Mouse (Mus musculus) neural tube, embryonic 11.5 days (tissue): Measurements from ENCODE around the gene Alox12e. TPM values are rescaled to one million over a fixed set of nuclear protein-coding genes. Genes with fewer than 3 reads are reported as not detected.

Experiments
- ATAC-seq: fragments of 200-750 bp; cut with Nextera tagmentation; 2 replicates; pipeline ENCODE4 v1.8.0; 2017; ENCODE audit warnings: moderate number of reproducible peaks, mild to moderate bottlenecking, moderate TSS enrichment, moderate library complexity; ENCODE audit not compliant: insufficient read depth, low FRiP score, low TSS enrichment
- DNase-seq: peaks from one replicate; pipeline ENCODE4 v3.0.0-alpha.2; 2015; ENCODE audit warnings: low spot score
- H3K27ac ChIP-seq: fragments of 300-500 bp; sonication (generic); 2 replicates; pipeline ENCODE4 v1.5.1; 2014; ENCODE audit warnings: low read depth, mild to moderate bottlenecking, low read length
- H3K27me3 ChIP-seq: fragments of 300-500 bp; sonication (generic); 2 replicates; pipeline ENCODE4 v1.6.1; 2014; ENCODE audit warnings: mild to moderate bottlenecking, low read length, mixed read lengths; ENCODE audit not compliant: control insufficient read depth, insufficient read depth
- H3K36me3 ChIP-seq: fragments of 300-500 bp; sonication (generic); 2 replicates; pipeline ENCODE4 v1.6.1; 2014; ENCODE audit warnings: mild to moderate bottlenecking, low read length, moderate library complexity, mixed read lengths; ENCODE audit not compliant: control insufficient read depth, insufficient read depth
- H3K4me1 ChIP-seq: fragments of 300-500 bp; sonication (generic); 2 replicates; pipeline ENCODE4 v1.6.1; 2014; ENCODE audit warnings: low read length, mixed read lengths; ENCODE audit not compliant: control insufficient read depth, insufficient read depth
- H3K4me2 ChIP-seq: fragments of 300-500 bp; sonication (generic); 2 replicates; pipeline ENCODE4 v1.6.1; 2014; ENCODE audit warnings: low read depth, mild to moderate bottlenecking, moderate library complexity
- H3K4me3 ChIP-seq: fragments of 300-500 bp; sonication (generic); 2 replicates; pipeline ENCODE4 v1.5.1; 2014; ENCODE audit warnings: low read depth, low read length
- H3K9ac ChIP-seq: fragments of 300-500 bp; sonication (generic); 2 replicates; pipeline ENCODE4 v1.6.1; 2014; ENCODE audit warnings: mild to moderate bottlenecking, low read length
- H3K9me3 ChIP-seq: fragments of 300-500 bp; sonication (generic); 2 replicates; pipeline ENCODE4 v1.6.1; 2016; ENCODE audit warnings: low read length; ENCODE audit not compliant: control insufficient read depth
- WGBS: fragments of 180-500 bp; shearing (Covaris S2); extraction: QIAGEN DNeasy Blood & Tissue Kit; methylation state at CpG from one replicate; pipeline ENCODE4 v1.1.7; 2014; 5-methylcytosine and 5-hydroxymethylcytosine counted together
- polyA plus RNA-seq: library from polyadenylated mRNA; unstranded; fragments of >200 nt; fragmentation: Nextera tagmentation; extraction: Ambion mirVana; gene quantifications from 2 replicates; pipeline ENCODE4 v1.2.1, GENCODE M21; 2014

The Alox12e gene
- polyA plus RNA-seq, 1 experiment from 2014 or later: not detected

- no peak overlapping the region for H3K9ac ChIP-seq
- H3K4me1 ChIP-seq: no peaks in the 10 kb centered on the region
- no peaks in the 10 kb centered on the region for H3K27me3 ChIP-seq
- no peak overlapping the region for H3K27ac ChIP-seq
- H3K4me3 ChIP-seq: no peak overlapping the region
- no peak overlapping the region for H3K4me2 ChIP-seq
- DNase-seq: no peak
- H3K36me3 ChIP-seq: no peaks in the 10 kb centered on the region
- WGBS: 63% methylated on average over 12 of the region's 12 CpGs
- no peak for ATAC-seq
- no peaks in the 10 kb centered on the region for H3K9me3 ChIP-seq
Measured at GRCm38 (mm10) chr11:70297836-70298454, 24.5 kb downstream of the Alox12e start.

- WGBS: 63% methylated on average over 4 of the region's 4 CpGs
- Histone ChIP-seq H3K4me2 (no peak overlapping the region), H3K9ac (no peak overlapping the region), H3K4me1 (no peaks in the 10 kb centered on the region), H3K27ac (no peak overlapping the region), H3K27me3 (no peaks in the 10 kb centered on the region), H3K9me3 (no peaks in the 10 kb centered on the region), H3K36me3 (no peaks in the 10 kb centered on the region), H3K4me3 (no peak overlapping the region)
- ATAC-seq (no peak), DNase-seq (no peak)
Measured at GRCm38 (mm10) chr11:70297405-70297804, 25.0 kb downstream of the Alox12e start.

GRCm38 (mm10) chr11:70293881-70294280 is 28.5 kb downstream of the Alox12e start:
- no peak overlapping the region for H3K9ac ChIP-seq
- H3K36me3 ChIP-seq: no peaks in the 10 kb centered on the region
- no peaks in the 10 kb centered on the region for H3K4me1 ChIP-seq
- no peak for ATAC-seq
- H3K27ac ChIP-seq: no peak overlapping the region
- H3K9me3 ChIP-seq: no peaks in the 10 kb centered on the region
- DNase-seq: no peak
- H3K4me2 ChIP-seq: no peak overlapping the region
- 89% methylated on average over 6 of the region's 6 CpGs for WGBS
- no peaks in the 10 kb centered on the region for H3K27me3 ChIP-seq
- no peak overlapping the region for H3K4me3 ChIP-seq

GRCm38 (mm10) chr11:70291235-70291634 is 31.2 kb downstream of the Alox12e start:
- Histone ChIP-seq H3K27ac (no peak overlapping the region), H3K9me3 (no peaks in the 10 kb centered on the region), H3K27me3 (no peaks in the 10 kb centered on the region), H3K4me2 (no peak overlapping the region), H3K36me3 (no peaks in the 10 kb centered on the region), H3K4me1 (no peaks in the 10 kb centered on the region), H3K9ac (no peak overlapping the region), H3K4me3 (no peak overlapping the region)
- DNase-seq (no peak), ATAC-seq (no peak)
- WGBS: 89% methylated on average over 6 of the region's 6 CpGs

GRCm38 (mm10) chr11:70289236-70289635 is 33.2 kb downstream of the Alox12e start:
- WGBS: 55% methylated on average over 6 of the region's 6 CpGs
- no peaks in the 10 kb centered on the region for H3K36me3 ChIP-seq
- no peak overlapping the region for H3K4me2 ChIP-seq
- no peak for ATAC-seq
- H3K27me3 ChIP-seq: no peaks in the 10 kb centered on the region
- H3K27ac ChIP-seq: no peak overlapping the region
- H3K4me1 ChIP-seq: no peaks in the 10 kb centered on the region
- no peak overlapping the region for H3K4me3 ChIP-seq
- H3K9me3 ChIP-seq: no peaks in the 10 kb centered on the region
- DNase-seq: no peak
- no peak overlapping the region for H3K9ac ChIP-seq

GRCm38 (mm10) chr11:70288102-70288501 is 34.3 kb downstream of the Alox12e start:
- ATAC-seq (no peak), DNase-seq (no peak)
- no peak overlapping the region for H3K4me2 ChIP-seq
- no peak overlapping the region for H3K4me3 ChIP-seq
- H3K4me1 ChIP-seq: no peaks in the 10 kb centered on the region
- no peaks in the 10 kb centered on the region for H3K36me3 ChIP-seq
- no peaks in the 10 kb centered on the region for H3K9me3 ChIP-seq
- 88% methylated on average over 10 of the region's 10 CpGs for WGBS
- no peak overlapping the region for H3K9ac ChIP-seq
- no peaks in the 10 kb centered on the region for H3K27me3 ChIP-seq
- no peak overlapping the region for H3K27ac ChIP-seq

GRCm38 (mm10) chr11:70285686-70286085 is 36.7 kb downstream of the Alox12e start:
- Histone ChIP-seq H3K36me3 (no peaks in the 10 kb centered on the region), H3K4me2 (no peak overlapping the region), H3K27me3 (no peaks in the 10 kb centered on the region), H3K4me1 (no peaks in the 10 kb centered on the region), H3K4me3 (no peak overlapping the region), H3K27ac (no peak overlapping the region), H3K9me3 (no peaks in the 10 kb centered on the region), H3K9ac (no peak overlapping the region)
- DNase-seq (no peak), ATAC-seq (no peak)
- WGBS: 77% methylated on average over 5 of the region's 5 CpGs

GRCm38 (mm10) chr11:70284757-70285156 is 37.7 kb downstream of the Alox12e start:
- no peak for ATAC-seq
- Histone ChIP-seq H3K27me3 (no peaks in the 10 kb centered on the region), H3K9me3 (no peaks in the 10 kb centered on the region), H3K4me2 (no peak overlapping the region), H3K36me3 (no peaks in the 10 kb centered on the region), H3K27ac (no peak overlapping the region), H3K4me1 (no peaks in the 10 kb centered on the region), H3K4me3 (no peak overlapping the region), H3K9ac (no peak overlapping the region)
- DNase-seq: no peak
- 85% methylated on average over 3 of the region's 3 CpGs for WGBS

- Histone ChIP-seq H3K9me3 (no peaks in the 10 kb centered on the region), H3K9ac (no peak overlapping the region), H3K4me1 (no peaks in the 10 kb centered on the region), H3K27me3 (no peaks in the 10 kb centered on the region), H3K4me3 (no peak overlapping the region), H3K4me2 (no peak overlapping the region), H3K36me3 (no peaks in the 10 kb centered on the region), H3K27ac (no peak overlapping the region)
- DNase-seq (no peak), ATAC-seq (no peak)
- 90% methylated on average over 4 of the region's 4 CpGs for WGBS
Measured at GRCm38 (mm10) chr11:70283666-70284065, 38.8 kb downstream of the Alox12e start.
